Mouse (Mus musculus) embryonic facial prominence, embryonic 10.5 days (tissue): ENCODE measurements around the gene Usp10. TPM values are rescaled to one million over a fixed set of nuclear protein-coding genes. Genes with fewer than 3 reads are reported as not detected.
A peak's percentile ranks its signal among the peaks of the same experiment; 100 is the strongest.

ENCODE experiments used
- DNase-seq: peaks from one replicate; pipeline ENCODE4 v3.0.0-alpha.2; 2017; ENCODE audit warnings: low spot score
- H3K27ac ChIP-seq: fragments of 300-500 bp; sonication (generic); replicated peaks from 2 replicates; pipeline ENCODE4 v1.5.1; 2016; ENCODE audit warnings: mild to moderate bottlenecking
- H3K27me3 ChIP-seq: fragments of 300-500 bp; sonication (generic); replicated peaks from 2 replicates; pipeline ENCODE4 v1.6.1; 2016; ENCODE audit warnings: low read depth, mild to moderate bottlenecking; ENCODE audit not compliant: poor library complexity, severe bottlenecking
- H3K36me3 ChIP-seq: fragments of 300-500 bp; sonication (generic); replicated peaks from 2 replicates; pipeline ENCODE4 v1.6.1; 2016; ENCODE audit warnings: mild to moderate bottlenecking, moderate library complexity
- H3K4me1 ChIP-seq: fragments of 300-500 bp; sonication (generic); 2 replicates; pipeline ENCODE4 v1.6.1; 2016
- H3K4me3 ChIP-seq: fragments of 300-500 bp; sonication (generic); 2 replicates; pipeline ENCODE4 v1.5.1; 2016; ENCODE audit warnings: mild to moderate bottlenecking, moderate library complexity
- H3K9me3 ChIP-seq: fragments of 300-500 bp; sonication (generic); 2 replicates; pipeline ENCODE4 v1.6.1; 2016; ENCODE audit warnings: mild to moderate bottlenecking
- WGBS: fragments of 180-500 bp; shearing (Covaris S2); methylation state at CpG from one replicate; pipeline ENCODE4 v1.1.7; 2016; 5-methylcytosine and 5-hydroxymethylcytosine counted together
- polyA plus RNA-seq: library from polyadenylated mRNA; unstranded; fragments of >200 nt; fragmentation: Nextera tagmentation; extraction: Ambion mirVana; gene quantifications from 2 replicates; pipeline ENCODE4 v1.2.1, GENCODE M21; 2016

Gene Usp10
- polyA plus RNA-seq, 1 experiment from 2014 or later, result 234 TPM

- peaks cover 16% of the 10 kb centered on the region for H3K4me1 ChIP-seq
- WGBS, result 74% methylated on average over 4 of the region's 4 CpGs
- H3K4me3 ChIP-seq, result no peak overlapping the region
- no peak for DNase-seq
- no peaks in the 10 kb centered on the region for H3K27me3 ChIP-seq
- no peaks in the 10 kb centered on the region for H3K36me3 ChIP-seq
- H3K27ac ChIP-seq, result no peak overlapping the region
- H3K9me3 ChIP-seq, result no peaks in the 10 kb centered on the region
Observed at GRCm38 (mm10) chr8:119981253-119981652, 71.1 kb downstream of the Usp10 start.

- Histone ChIP-seq H3K4me3 (no peak overlapping the region), H3K9me3 (no peaks in the 10 kb centered on the region), H3K4me1 (peaks cover 16% of the 10 kb centered on the region; the same call in 1 of the 2 replicates), H3K27ac (no peak overlapping the region), H3K36me3 (no peaks in the 10 kb centered on the region), H3K27me3 (no peaks in the 10 kb centered on the region)
- DNase-seq, result no peak
Observed at GRCm38 (mm10) chr8:119984085-119984484, 73.9 kb downstream of the Usp10 start.

- no peaks in the 10 kb centered on the region for H3K9me3 ChIP-seq
- no peak overlapping the region for H3K4me3 ChIP-seq
- H3K27me3 ChIP-seq, result peaks cover 9% of the 10 kb centered on the region
- H3K4me1 ChIP-seq, result peaks cover 14% of the 10 kb centered on the region; the same call in 1 of the 2 replicates
- DNase-seq, result no peak
- H3K27ac ChIP-seq, result no peak overlapping the region
- WGBS, result 68% methylated on average over 5 of the region's 5 CpGs
- no peaks in the 10 kb centered on the region for H3K36me3 ChIP-seq
Observed at GRCm38 (mm10) chr8:119986174-119986573, 76.0 kb downstream of the Usp10 start.

GRCm38 (mm10) chr8:119988087-119988486, 77.9 kb downstream of the Usp10 start:
- Histone ChIP-seq H3K27me3 (peaks cover 28% of the 10 kb centered on the region), H3K27ac (0 out of 2 replicates have a peak overlapping the region, but pooled peaks have one; percentile 8), H3K9me3 (no peaks in the 10 kb centered on the region), H3K4me3 (no peak overlapping the region), H3K36me3 (no peaks in the 10 kb centered on the region), H3K4me1 (peaks cover 27% of the 10 kb centered on the region)
- 78% methylated on average over 15 of the region's 15 CpGs for WGBS
- no peak for DNase-seq

GRCm38 (mm10) chr8:119992249-119992648, 82.1 kb downstream of the Usp10 start, which contains the start of gene Crispld2:
Gene Crispld2, plus strand, starts transcription at chr8:119992438.
- under 1% methylated on average over 25 of the region's 25 CpGs for WGBS
- Histone ChIP-seq H3K4me1 (peaks cover 53% of the 10 kb centered on the region), H3K36me3 (no peaks in the 10 kb centered on the region), H3K9me3 (no peaks in the 10 kb centered on the region), H3K27ac (peak within 1 kb of the TSS; percentile 2; the same call in 1 of the 2 replicates), H3K27me3 (peaks cover 43% of the 10 kb centered on the region), H3K4me3 (peak within 1 kb of the TSS; percentile 56)
- DNase-seq, result peak; percentile 94

GRCm38 (mm10) chr8:119994114-119994513, 84.0 kb downstream of the Usp10 start:
- H3K9me3 ChIP-seq, result no peaks in the 10 kb centered on the region
- H3K36me3 ChIP-seq, result no peaks in the 10 kb centered on the region
- 59% methylated on average over 7 of the region's 7 CpGs for WGBS
- H3K27me3 ChIP-seq, result peaks cover 43% of the 10 kb centered on the region
- peak overlapping the region; percentile 65 for H3K27ac ChIP-seq
- DNase-seq, result peak; percentile 47
- peaks cover 66% of the 10 kb centered on the region for H3K4me1 ChIP-seq
- H3K4me3 ChIP-seq, result peak overlapping the region; percentile 19; the same call in 1 of the 2 replicates

GRCm38 (mm10) chr8:119994556-119994955, 84.4 kb downstream of the Usp10 start:
- Histone ChIP-seq H3K36me3 (no peaks in the 10 kb centered on the region), H3K27me3 (peaks cover 43% of the 10 kb centered on the region), H3K9me3 (no peaks in the 10 kb centered on the region), H3K4me1 (peaks cover 66% of the 10 kb centered on the region), H3K4me3 (peak overlapping the region; percentile 19; the same call in 1 of the 2 replicates), H3K27ac (peak overlapping the region; percentile 65)
- peak; percentile 59 for DNase-seq
- 36% methylated on average over 6 of the region's 6 CpGs for WGBS

GRCm38 (mm10) chr8:119997266-119997665, 87.1 kb downstream of the Usp10 start:
- peaks cover 23% of the 10 kb centered on the region for H3K27me3 ChIP-seq
- peaks cover 71% of the 10 kb centered on the region for H3K4me1 ChIP-seq
- no peak overlapping the region for H3K4me3 ChIP-seq
- no peak for DNase-seq
- 83% methylated on average over 4 of the region's 4 CpGs for WGBS
- H3K9me3 ChIP-seq, result no peaks in the 10 kb centered on the region
- no peak overlapping the region; the same call in 1 of the 2 replicates for H3K27ac ChIP-seq
- no peaks in the 10 kb centered on the region for H3K36me3 ChIP-seq

- WGBS, result 72% methylated on average over 8 of the region's 8 CpGs
- Histone ChIP-seq H3K36me3 (no peaks in the 10 kb centered on the region), H3K9me3 (no peaks in the 10 kb centered on the region), H3K4me1 (peaks cover 66% of the 10 kb centered on the region), H3K27ac (peak overlapping the region; percentile 36; the same call in 1 of the 2 replicates), H3K4me3 (no peak overlapping the region), H3K27me3 (no peaks in the 10 kb centered on the region; the same call in 1 of the 2 replicates)
- DNase-seq, result no peak
Observed at GRCm38 (mm10) chr8:120000461-120000860, 90.3 kb downstream of the Usp10 start.

GRCm38 (mm10) chr8:120001712-120002111, 91.6 kb downstream of the Usp10 start:
- Histone ChIP-seq H3K4me1 (peaks cover 64% of the 10 kb centered on the region), H3K36me3 (no peaks in the 10 kb centered on the region), H3K4me3 (no peak overlapping the region), H3K27me3 (no peaks in the 10 kb centered on the region), H3K9me3 (no peaks in the 10 kb centered on the region), H3K27ac (no peak overlapping the region)
- WGBS, result 73% methylated on average over 7 of the region's 7 CpGs
- peak; percentile 36 for DNase-seq

GRCm38 (mm10) chr8:120002348-120002747, 92.2 kb downstream of the Usp10 start:
- peak overlapping the region; percentile 30; the same call in 1 of the 2 replicates for H3K27ac ChIP-seq
- no peaks in the 10 kb centered on the region for H3K9me3 ChIP-seq
- no peak for DNase-seq
- 64% methylated on average over 9 of the region's 9 CpGs for WGBS
- no peaks in the 10 kb centered on the region for H3K36me3 ChIP-seq
- H3K4me3 ChIP-seq, result no peak overlapping the region
- peaks cover 65% of the 10 kb centered on the region for H3K4me1 ChIP-seq
- no peaks in the 10 kb centered on the region for H3K27me3 ChIP-seq

GRCm38 (mm10) chr8:120004154-120004702, 94.1 kb downstream of the Usp10 start:
- no peaks in the 10 kb centered on the region for H3K27me3 ChIP-seq
- H3K9me3 ChIP-seq, result no peaks in the 10 kb centered on the region
- peak overlapping the region; percentile 60 for H3K27ac ChIP-seq
- WGBS, result 47% methylated on average over 14 of the region's 14 CpGs
- peak; percentile 63 for DNase-seq
- peaks cover 54% of the 10 kb centered on the region for H3K4me1 ChIP-seq
- no peak overlapping the region for H3K4me3 ChIP-seq
- no peaks in the 10 kb centered on the region for H3K36me3 ChIP-seq

GRCm38 (mm10) chr8:120004705-120005381, 94.7 kb downstream of the Usp10 start:
- Histone ChIP-seq H3K4me3 (no peak overlapping the region), H3K4me1 (peaks cover 58% of the 10 kb centered on the region), H3K27ac (peak overlapping the region; percentile 60; the same call in 1 of the 2 replicates), H3K9me3 (no peaks in the 10 kb centered on the region), H3K27me3 (no peaks in the 10 kb centered on the region), H3K36me3 (no peaks in the 10 kb centered on the region)
- no peak for DNase-seq
- 53% methylated on average over 2 of the region's 2 CpGs for WGBS
